Mouse (Mus musculus) myocyte (in vitro differentiated cells): Measurements from ENCODE around the gene Kcne1.

Experiments used
- CEBPB ChIP-seq: IDR thresholded peaks from 2 replicates; pipeline ENCODE4 v1.6.1; 2011; ENCODE audit warnings: mild to moderate bottlenecking, moderate library complexity; ENCODE audit not compliant: poor library complexity, insufficient read depth, severe bottlenecking
- E2F4 ChIP-seq: IDR thresholded peaks from one replicate; pipeline ENCODE4 v1.6.1; 2011; ENCODE audit warnings: mild to moderate bottlenecking, control low read depth, moderate library complexity; ENCODE audit not compliant: insufficient read depth
- MAX ChIP-seq: IDR thresholded peaks from one replicate; pipeline ENCODE4 v1.6.1; 2011; ENCODE audit warnings: low read depth, mild to moderate bottlenecking, control low read depth
- MYOD1 ChIP-seq, 3 experiments: IDR thresholded peaks; one replicate each; pipeline ENCODE4 v1.6.1; 2011; ENCODE audit warnings: control low read depth in 2 of 3, low read depth in 2 of 3, mild to moderate bottlenecking in 2 of 3, moderate library complexity in 1 of 3; ENCODE audit not compliant: insufficient read length in 2 of 3, control insufficient read depth in 1 of 3
- MYOG ChIP-seq, 3 experiments: IDR thresholded peaks; one replicate each; pipeline ENCODE4 v1.6.1; 2011; ENCODE audit warnings: control low read depth in 2 of 3, low read depth in 2 of 3, mild to moderate bottlenecking in 2 of 3; ENCODE audit not compliant: insufficient read length in 2 of 3, control insufficient read depth in 1 of 3, insufficient read depth in 1 of 3
- POLR2A ChIP-seq: IDR thresholded peaks from one replicate; pipeline ENCODE4 v1.6.1; 2011; ENCODE audit warnings: low read depth, mild to moderate bottlenecking, control low read depth, moderate library complexity; ENCODE audit not compliant: insufficient read length
- POLR2AphosphoS2 ChIP-seq: IDR thresholded peaks from one replicate; pipeline ENCODE4 v1.6.1; 2011; ENCODE audit warnings: low read depth, control low read depth; ENCODE audit not compliant: insufficient read length
- REST ChIP-seq: IDR thresholded peaks from one replicate; pipeline ENCODE4 v1.6.1; 2011; ENCODE audit warnings: mild to moderate bottlenecking, control low read depth, moderate library complexity; ENCODE audit not compliant: insufficient read depth, insufficient read length
- SRF ChIP-seq: IDR thresholded peaks from one replicate; pipeline ENCODE4 v1.6.1; 2011; ENCODE audit warnings: low read depth; ENCODE audit not compliant: control insufficient read depth, insufficient read length
- TCF12 ChIP-seq: IDR thresholded peaks from one replicate; pipeline ENCODE4 v1.6.1; 2011; ENCODE audit warnings: mild to moderate bottlenecking, control low read depth; ENCODE audit not compliant: poor library complexity, insufficient read depth, severe bottlenecking
- TCF3 ChIP-seq: IDR thresholded peaks from one replicate; pipeline ENCODE4 v1.6.1; 2011; ENCODE audit warnings: low read depth, control low read depth; ENCODE audit not compliant: insufficient read length
- USF1 ChIP-seq: IDR thresholded peaks from one replicate; pipeline ENCODE4 v1.6.1; 2011; ENCODE audit warnings: low read depth, mild to moderate bottlenecking, control low read depth, moderate library complexity

DNA sequence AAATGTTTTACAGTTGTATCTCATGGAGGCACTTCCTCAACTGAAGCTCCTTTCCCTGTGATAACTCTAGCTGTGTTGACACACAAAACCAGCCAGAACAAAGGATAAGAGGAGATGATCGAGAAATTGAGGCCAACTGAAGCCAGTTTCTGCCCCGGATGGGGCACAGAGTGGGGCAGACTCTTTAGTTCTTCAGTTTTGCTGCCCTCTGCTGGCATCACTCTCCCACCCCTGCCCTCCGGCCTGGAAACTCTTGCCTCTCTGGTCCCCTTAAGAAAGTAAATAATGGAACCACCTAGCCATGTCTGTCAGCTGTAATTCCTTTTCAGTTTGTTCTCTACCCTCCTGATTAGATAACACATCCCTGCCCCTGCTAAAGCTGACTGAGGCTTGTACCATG, 51.3 kb downstream of the Kcne1 start:
- TF ChIP-seq SRF (no peak), POLR2A (no peak), REST (no peak), MAX (no peak), MYOD1 (IDR thresholded peaks at IDR 0.05; ENCODE audit: control insufficient read depth in 1 of 3, insufficient read length in 2 of 3, low read depth in 2 of 3) (no peak), POLR2AphosphoS2 (no peak), USF1 (no peak), E2F4 (no peak), CEBPB (no peak), MYOG (IDR thresholded peaks at IDR 0.05; ENCODE audit: control insufficient read depth in 1 of 3, insufficient read depth in 1 of 3, insufficient read length in 2 of 3, low read depth in 2 of 3) (no peak), TCF12 (no peak), TCF3 (no peak)
